In genomic region chr5:36829913-36830879, GRCm38 (mm10) we compare ENCODE assay signal across 7 mouse cellular contexts. TPM values are rescaled to one million over a fixed set of nuclear protein-coding genes. Genes with fewer than 3 reads are reported as not detected.
DNase-seq lines count a peak whose midpoint lies in the region; ATAC-seq and TF ChIP-seq lines count a peak whose summit lies in the region.

Man2b2 (minus strand) TSS chr5:36830653.

- H3K9me3 ChIP-seq in embryonic facial prominence, embryonic 12.5 days, result no peaks in the 10 kb centered on the region
- no peaks in the 10 kb centered on the region for H3K9me3 ChIP-seq in limb, embryonic 12.5 days
- H3K9me3 ChIP-seq in midbrain, embryonic 15.5 days, result no peaks in the 10 kb centered on the region

- peak; percentile 96 for DNase-seq in adrenal gland, postnatal 14 days
- peak; percentile 90 to 95 for DNase-seq in heart, adult 18-20 months
- DNase-seq in kidney, adult 2 months, result peak; percentile 91
- peak; percentile 72 to 90 for DNase-seq in spleen, adult 2 months (ENCODE audit: low read depth in 1 of 2, low spot score in 2 of 2)

- 0 out of 2 replicates have a peak, but pooled peaks cover 3% of the 10 kb centered on the region for H3K27me3 ChIP-seq in embryonic facial prominence, embryonic 12.5 days
- no peaks in the 10 kb centered on the region for H3K27me3 ChIP-seq in kidney, adult 2 months (replicated peaks; ENCODE audit: control insufficient read depth, insufficient read depth, low read length)
- H3K27me3 ChIP-seq in limb, embryonic 12.5 days, result peaks cover 14% of the 10 kb centered on the region; the same call in 1 of the 2 replicates
- no peaks in the 10 kb centered on the region; the same call in 1 of the 2 replicates for H3K27me3 ChIP-seq in midbrain, embryonic 15.5 days (replicated peaks)
- no peaks in the 10 kb centered on the region for H3K27me3 ChIP-seq in spleen, adult 2 months (ENCODE audit: control insufficient read depth, insufficient read depth, low read length)

- no peak within 1 kb of the TSS for H3K27ac ChIP-seq in embryonic facial prominence, embryonic 12.5 days
- 0 out of 2 replicates have a peak within 1 kb of the TSS, but pooled peaks have one; percentile 22 for H3K27ac ChIP-seq in kidney, adult 2 months (ENCODE audit: insufficient read depth, low read depth, low read length)
- H3K27ac ChIP-seq in limb, embryonic 12.5 days, result no peak within 1 kb of the TSS
- H3K27ac ChIP-seq in midbrain, embryonic 15.5 days, result no peak within 1 kb of the TSS
- peak within 1 kb of the TSS; percentile 69 for H3K27ac ChIP-seq in spleen, adult 2 months (ENCODE audit: insufficient read depth, low read length)

- 4% methylated on average over 46 of the region's 46 CpGs for WGBS in embryonic facial prominence, embryonic 12.5 days
- 3% methylated on average over 46 of the region's 46 CpGs for WGBS in kidney, adult 2 months
- WGBS in limb, embryonic 12.5 days, result 3% methylated on average over 46 of the region's 46 CpGs
- 4% methylated on average over 45 of the region's 46 CpGs for WGBS in midbrain, embryonic 15.5 days
- 2% methylated on average over 46 of the region's 46 CpGs for WGBS in spleen, adult 2 months

- peak within 1 kb of the TSS; percentile 71 for H3K4me2 ChIP-seq in embryonic facial prominence, embryonic 12.5 days (replicated peaks)
- peak within 1 kb of the TSS; percentile 81 for H3K4me2 ChIP-seq in limb, embryonic 12.5 days
- H3K4me2 ChIP-seq in midbrain, embryonic 15.5 days, result peak within 1 kb of the TSS; percentile 66

- no peaks in the 10 kb centered on the region for H3K36me3 ChIP-seq in embryonic facial prominence, embryonic 12.5 days
- H3K36me3 ChIP-seq in kidney, adult 2 months (ENCODE audit: control insufficient read depth, insufficient read depth, low read length), result no peaks in the 10 kb centered on the region
- no peaks in the 10 kb centered on the region for H3K36me3 ChIP-seq in limb, embryonic 12.5 days
- no peaks in the 10 kb centered on the region for H3K36me3 ChIP-seq in midbrain, embryonic 15.5 days (replicated peaks)
- H3K36me3 ChIP-seq in spleen, adult 2 months (ENCODE audit: control insufficient read depth, insufficient read depth, low read length), result peaks cover 18% of the 10 kb centered on the region

- H3K4me1 ChIP-seq in embryonic facial prominence, embryonic 12.5 days, result peaks cover 6% of the 10 kb centered on the region; the same call in 1 of the 2 replicates
- H3K4me1 ChIP-seq in kidney, adult 2 months (ENCODE audit: control insufficient read depth, insufficient read depth, low read length), result no peaks in the 10 kb centered on the region
- H3K4me1 ChIP-seq in limb, embryonic 12.5 days (replicated peaks), result peaks cover 13% of the 10 kb centered on the region
- peaks cover 7% of the 10 kb centered on the region for H3K4me1 ChIP-seq in midbrain, embryonic 15.5 days
- H3K4me1 ChIP-seq in spleen, adult 2 months (ENCODE audit: control insufficient read depth, insufficient read depth, insufficient read length), result peaks cover 9% of the 10 kb centered on the region; the same call in 1 of the 2 replicates

- peak; percentile 68 for ATAC-seq in embryonic facial prominence, embryonic 12.5 days (ENCODE audit: insufficient number of reproducible peaks, insufficient read depth, low FRiP score, low TSS enrichment)
- peak; percentile 60; the same call in 1 of the 2 replicates for ATAC-seq in limb, embryonic 12.5 days (ENCODE audit: insufficient number of reproducible peaks, insufficient read depth, low FRiP score, low TSS enrichment, low read depth)
- ATAC-seq in midbrain, embryonic 15.5 days (replicated peaks), result peak; percentile 84

- H3K4me3 ChIP-seq in embryonic facial prominence, embryonic 12.5 days, result peak within 1 kb of the TSS; percentile 49
- H3K4me3 ChIP-seq in kidney, adult 2 months (ENCODE audit: insufficient read depth, low read depth, low read length), result peak within 1 kb of the TSS; percentile 80
- peak within 1 kb of the TSS; percentile 54 for H3K4me3 ChIP-seq in limb, embryonic 12.5 days (replicated peaks)
- peak within 1 kb of the TSS; percentile 46 for H3K4me3 ChIP-seq in midbrain, embryonic 15.5 days
- H3K4me3 ChIP-seq in spleen, adult 2 months (ENCODE audit: extremely low read depth, insufficient read depth, insufficient read length), result peak within 1 kb of the TSS; percentile 82

- TF ChIP-seq CTCF in kidney, adult 2 months (conservative IDR thresholded peaks at IDR 0.05; ENCODE audit: insufficient read depth, insufficient read length, low read depth, low read length), result peak; percentile 92
- TF ChIP-seq CTCF in spleen, adult 2 months (IDR thresholded peaks at IDR 0.05; ENCODE audit: extremely low read depth, insufficient read depth, insufficient read length, insufficient replicate concordance), result peak; percentile 95

- H3K9ac ChIP-seq in embryonic facial prominence, embryonic 12.5 days, result peak within 1 kb of the TSS; percentile 60
- H3K9ac ChIP-seq in limb, embryonic 12.5 days (replicated peaks), result peak within 1 kb of the TSS; percentile 59
- H3K9ac ChIP-seq in midbrain, embryonic 15.5 days, result peak within 1 kb of the TSS; percentile 27; the same call in 1 of the 2 replicates

- no peak for TF ChIP-seq POLR2A in kidney, adult 2 months (IDR thresholded peaks at IDR 0.05; ENCODE audit: low read depth, low read length)
- peak; percentile 49; the same call in 1 of the 2 replicates for TF ChIP-seq POLR2A in spleen, adult 2 months (IDR thresholded peaks at IDR 0.05; ENCODE audit: low read depth, low read length)

RNA-seq across cellular contexts. Expression of gene Man2b2, which starts in this region (rescaled TPM):
- total RNA-seq in adrenal gland, postnatal 14 days (2021), result 39.1 and 41.4 TPM in 2 replicates
- polyA plus RNA-seq in embryonic facial prominence, embryonic 12.5 days (2016; fragmentation: Nextera tagmentation; extraction: Ambion mirVana), result 10.3 and 11.7 TPM in 2 replicates
- 10 to 100 TPM; 24.6 to 27.4 TPM for total RNA-seq in heart, adult 18-20 months (2021)
- 97.4 and 115 TPM in 2 replicates for polyA plus RNA-seq in kidney, adult 2 months (2012; rRNA removed)
- polyA plus RNA-seq in limb, embryonic 12.5 days (2016; fragmentation: Nextera tagmentation; extraction: Ambion mirVana), result 6.9 and 7.8 TPM in 2 replicates
- 11.7 and 13.1 TPM in 2 replicates for polyA plus RNA-seq in midbrain, embryonic 15.5 days (2015; fragmentation: Nextera tagmentation; extraction: Ambion mirVana)
- 75.2 and 94.2 TPM in 2 replicates for polyA plus RNA-seq in spleen, adult 2 months (2012; rRNA removed)

Comparison
In these comparisons a context has a peak if more than half of its experiments do, and no peak if none do; other contexts are left out.
1. H3K27ac ChIP-seq: peak in kidney, adult 2 months (single experiment) and spleen, adult 2 months (single experiment); none in embryonic facial prominence, embryonic 12.5 days (single experiment), limb, embryonic 12.5 days (single experiment) and midbrain, embryonic 15.5 days (single experiment).
2. Peak in every context shown above with its lines, with median percentiles within 50 percentile points of each other: DNase-seq, ATAC-seq, H3K4me2 ChIP-seq, H3K4me3 ChIP-seq and H3K9ac ChIP-seq.